Mouse (Mus musculus) testis, adult 2 months (tissue): ENCODE data around the gene Isx. TPM values are rescaled to one million over a fixed set of nuclear protein-coding genes. Genes with fewer than 3 reads are reported as not detected.

Experiments
- H3K27ac ChIP-seq: fragments of 200-500 bp; 2 replicates; pipeline ENCODE4 v1.5.1; 2012; ENCODE audit warnings: low read depth, low read length; ENCODE audit not compliant: control insufficient read depth, insufficient read depth
- H3K27me3 ChIP-seq: fragments of 200-500 bp; 2 replicates; pipeline ENCODE4 v1.6.1; 2012; ENCODE audit warnings: mild to moderate bottlenecking, low read length, moderate library complexity; ENCODE audit not compliant: control insufficient read depth, insufficient read depth
- H3K36me3 ChIP-seq: fragments of 200-500 bp; 2 replicates; pipeline ENCODE4 v1.6.1; 2012; ENCODE audit warnings: mild to moderate bottlenecking, low read length; ENCODE audit not compliant: control insufficient read depth, insufficient read depth
- H3K4me1 ChIP-seq: fragments of 200-500 bp; 2 replicates; pipeline ENCODE4 v1.6.1; 2012; ENCODE audit warnings: low read length; ENCODE audit not compliant: control insufficient read depth, insufficient read depth
- H3K4me3 ChIP-seq: fragments of 200-500 bp; 2 replicates; pipeline ENCODE4 v1.5.1; 2012; ENCODE audit warnings: low read depth, mild to moderate bottlenecking, low read length, moderate library complexity, mixed read lengths; ENCODE audit not compliant: control insufficient read depth
- CTCF ChIP-seq: fragments of 200-500 bp; IDR thresholded peaks from 2 replicates; pipeline ENCODE4 v1.5.1; 2012; ENCODE audit warnings: low read depth, mild to moderate bottlenecking, inconsistent platforms, low read length, moderate library complexity; ENCODE audit not compliant: control insufficient read depth, insufficient read depth, insufficient replicate concordance
- POLR2A ChIP-seq: fragments of 200-500 bp; IDR thresholded peaks from 2 replicates; pipeline ENCODE4 v1.6.1; 2012; ENCODE audit warnings: low read depth, mild to moderate bottlenecking, inconsistent platforms, low read length, moderate library complexity; ENCODE audit not compliant: control insufficient read depth
- polyA plus RNA-seq: library from polyadenylated mRNA; depleted of rRNA; stranded (reverse); fragments of >200 nt; gene quantifications from 2 replicates; pipeline ENCODE4 v1.2.3, GENCODE M21; 2012; rRNA removed

The Isx gene
- polyA plus RNA-seq, result not detected in 2 replicates

GRCm38 (mm10) chr8:74872940-74873339 lies at the start of gene Isx:
Isx (plus strand) TSS chr8:74873173.
- Histone ChIP-seq H3K36me3 (no peaks in the 10 kb centered on the region), H3K4me3 (no peak within 1 kb of the TSS), H3K4me1 (no peaks in the 10 kb centered on the region), H3K27me3 (no peaks in the 10 kb centered on the region), H3K27ac (no peak within 1 kb of the TSS)
- TF ChIP-seq POLR2A, result no peak
- no peak for TF ChIP-seq CTCF

- Histone ChIP-seq H3K27ac (no peak overlapping the region), H3K4me1 (no peaks in the 10 kb centered on the region), H3K36me3 (no peaks in the 10 kb centered on the region), H3K4me3 (no peak overlapping the region), H3K27me3 (no peaks in the 10 kb centered on the region)
- TF ChIP-seq POLR2A (no peak), CTCF (no peak)
Measured at GRCm38 (mm10) chr8:74827689-74828088, 45.3 kb upstream of the Isx start.

GRCm38 (mm10) chr8:74831322-74831721 lies 41.7 kb upstream of the Isx start:
- TF ChIP-seq CTCF (no peak), POLR2A (no peak)
- no peaks in the 10 kb centered on the region for H3K36me3 ChIP-seq
- H3K27me3 ChIP-seq, result no peaks in the 10 kb centered on the region
- H3K4me3 ChIP-seq, result no peak overlapping the region
- H3K4me1 ChIP-seq, result no peaks in the 10 kb centered on the region
- H3K27ac ChIP-seq, result no peak overlapping the region

- Histone ChIP-seq H3K4me3 (no peak overlapping the region), H3K36me3 (no peaks in the 10 kb centered on the region), H3K4me1 (no peaks in the 10 kb centered on the region), H3K27ac (no peak overlapping the region), H3K27me3 (no peaks in the 10 kb centered on the region)
- no peak for TF ChIP-seq CTCF
- no peak for TF ChIP-seq POLR2A
Measured at GRCm38 (mm10) chr8:74834246-74834645, 38.7 kb upstream of the Isx start.

GRCm38 (mm10) chr8:74847376-74848048 lies 25.5 kb upstream of the Isx start:
- Histone ChIP-seq H3K27ac (no peak overlapping the region), H3K4me1 (no peaks in the 10 kb centered on the region), H3K27me3 (no peaks in the 10 kb centered on the region), H3K36me3 (no peaks in the 10 kb centered on the region), H3K4me3 (no peak overlapping the region)
- no peak for TF ChIP-seq POLR2A
- TF ChIP-seq CTCF, result no peak; the same call in 1 of the 2 replicates

- Histone ChIP-seq H3K36me3 (no peaks in the 10 kb centered on the region), H3K4me3 (no peak overlapping the region), H3K4me1 (no peaks in the 10 kb centered on the region), H3K27ac (no peak overlapping the region), H3K27me3 (no peaks in the 10 kb centered on the region)
- no peak for TF ChIP-seq POLR2A
- no peak for TF ChIP-seq CTCF
Measured at GRCm38 (mm10) chr8:74848707-74849106, 24.3 kb upstream of the Isx start.

- Histone ChIP-seq H3K4me3 (no peak overlapping the region), H3K27me3 (no peaks in the 10 kb centered on the region), H3K4me1 (no peaks in the 10 kb centered on the region), H3K36me3 (no peaks in the 10 kb centered on the region), H3K27ac (no peak overlapping the region)
- no peak for TF ChIP-seq POLR2A
- TF ChIP-seq CTCF, result no peak
Measured at GRCm38 (mm10) chr8:74850971-74851370, 22.0 kb upstream of the Isx start.

GRCm38 (mm10) chr8:74851837-74852236 lies 21.1 kb upstream of the Isx start:
- Histone ChIP-seq H3K27me3 (no peaks in the 10 kb centered on the region), H3K36me3 (no peaks in the 10 kb centered on the region), H3K4me3 (no peak overlapping the region), H3K27ac (no peak overlapping the region), H3K4me1 (no peaks in the 10 kb centered on the region)
- TF ChIP-seq CTCF (no peak), POLR2A (no peak)

GRCm38 (mm10) chr8:74853488-74853887 lies 19.5 kb upstream of the Isx start:
- Histone ChIP-seq H3K27ac (no peak overlapping the region), H3K4me3 (no peak overlapping the region), H3K36me3 (no peaks in the 10 kb centered on the region), H3K4me1 (no peaks in the 10 kb centered on the region), H3K27me3 (no peaks in the 10 kb centered on the region)
- TF ChIP-seq POLR2A, result no peak
- no peak for TF ChIP-seq CTCF
